Mouse (Mus musculus): ENCODE measurements around the gene Pla1a. TPM values are rescaled to one million over a fixed set of nuclear protein-coding genes. Genes with fewer than 3 reads are reported as not detected.

The Pla1a gene
- polyA plus RNA-seq, 1 experiment from 2014 or later = 1.1 TPM

DNA sequence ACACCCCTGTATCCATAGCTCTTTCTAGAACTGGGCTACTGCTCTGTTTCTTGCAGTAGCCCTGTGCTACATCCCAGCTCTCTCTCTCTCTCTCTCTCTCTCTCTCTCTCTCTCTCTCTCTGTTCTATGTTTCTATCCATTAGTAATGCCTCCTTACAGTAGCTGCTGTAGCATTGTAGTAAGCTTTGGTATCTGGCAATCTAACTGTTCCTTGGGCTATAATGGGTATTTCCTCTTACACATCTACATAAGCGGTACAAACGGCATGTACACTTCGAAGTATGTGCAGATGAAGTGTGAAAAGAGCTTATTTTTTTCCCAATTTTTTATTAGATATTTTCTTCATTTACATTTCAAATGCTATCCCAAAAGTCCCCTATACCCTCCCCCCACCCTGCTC is 53.0 kb downstream of the Pla1a start:
- ATAC-seq (ENCODE audit: low read depth) (no peak), DNase-seq (ENCODE audit: low spot score) (no peak)
- Histone ChIP-seq H3K27ac (replicated peaks; ENCODE audit: low read depth, low read length) (no peak overlapping the region), H3K4me3 (ENCODE audit: low read depth, low read length) (no peak overlapping the region), H3K36me3 (ENCODE audit: control insufficient read depth, insufficient read depth, low read length) (no peaks in the 10 kb centered on the region), H3K27me3 (replicated peaks; ENCODE audit: control insufficient read depth, insufficient read depth, low read length) (no peaks in the 10 kb centered on the region), H3K9me3 (ENCODE audit: control insufficient read depth, low read length) (no peaks in the 10 kb centered on the region), H3K4me2 (ENCODE audit: low read depth, low read length) (no peak overlapping the region), H3K9ac (ENCODE audit: low read depth, low read length) (no peak overlapping the region), H3K4me1 (ENCODE audit: control insufficient read depth, insufficient read depth, low read length) (peaks cover 13% of the 10 kb centered on the region)
- WGBS = 93% methylated on average over 3 of the region's 3 CpGs

- peaks cover 13% of the 10 kb centered on the region for H3K4me1 ChIP-seq (ENCODE audit: control insufficient read depth, insufficient read depth, low read length)
- no peaks in the 10 kb centered on the region for H3K9me3 ChIP-seq (ENCODE audit: control insufficient read depth, low read length)
- H3K36me3 ChIP-seq (ENCODE audit: control insufficient read depth, insufficient read depth, low read length) = no peaks in the 10 kb centered on the region
- 51% methylated on average over 3 of the region's 3 CpGs for WGBS
- H3K4me3 ChIP-seq (ENCODE audit: low read depth, low read length) = no peak overlapping the region
- DNase-seq (ENCODE audit: low spot score) (no peak), ATAC-seq (ENCODE audit: low read depth) (no peak)
- H3K9ac ChIP-seq (ENCODE audit: low read depth, low read length) = no peak overlapping the region
- no peak overlapping the region for H3K4me2 ChIP-seq (ENCODE audit: low read depth, low read length)
- no peak overlapping the region for H3K27ac ChIP-seq (replicated peaks; ENCODE audit: low read depth, low read length)
- no peaks in the 10 kb centered on the region for H3K27me3 ChIP-seq (replicated peaks; ENCODE audit: control insufficient read depth, insufficient read depth, low read length)
These were observed 53.5 kb downstream of the Pla1a start for GRCm38 (mm10) chr16:38379493-38379892.

DNA sequence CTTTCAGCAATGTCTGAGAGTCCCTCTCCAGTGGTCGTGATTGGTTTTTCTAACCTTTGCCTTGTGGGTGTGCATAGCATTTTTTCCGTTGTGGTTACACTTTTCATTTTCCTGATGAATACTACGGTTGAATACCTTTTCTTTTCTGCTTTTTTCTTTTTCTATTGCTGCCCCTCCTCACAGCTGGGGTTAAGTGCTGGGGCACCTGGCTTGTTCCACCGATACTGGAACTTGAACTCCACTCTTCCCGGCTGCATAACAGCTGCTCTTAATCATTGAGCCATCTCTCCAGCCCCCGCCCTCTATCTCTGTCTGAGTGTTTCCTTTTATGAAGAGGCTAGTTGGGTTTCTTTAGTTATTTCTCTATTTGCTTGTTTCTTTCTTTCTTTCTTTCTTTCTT is 53.9 kb downstream of the Pla1a start:
- ATAC-seq (ENCODE audit: low read depth) = no peak
- no peaks in the 10 kb centered on the region for H3K9me3 ChIP-seq (ENCODE audit: control insufficient read depth, low read length)
- no peak overlapping the region for H3K4me2 ChIP-seq (ENCODE audit: low read depth, low read length)
- H3K4me1 ChIP-seq (ENCODE audit: control insufficient read depth, insufficient read depth, low read length) = peaks cover 13% of the 10 kb centered on the region
- H3K27ac ChIP-seq (replicated peaks; ENCODE audit: low read depth, low read length) = no peak overlapping the region
- no peaks in the 10 kb centered on the region for H3K27me3 ChIP-seq (replicated peaks; ENCODE audit: control insufficient read depth, insufficient read depth, low read length)
- no peak overlapping the region for H3K9ac ChIP-seq (ENCODE audit: low read depth, low read length)
- H3K36me3 ChIP-seq (ENCODE audit: control insufficient read depth, insufficient read depth, low read length) = no peaks in the 10 kb centered on the region
- WGBS = 22% methylated on average over 6 of the region's 6 CpGs
- DNase-seq (ENCODE audit: low spot score) = no peak
- no peak overlapping the region for H3K4me3 ChIP-seq (ENCODE audit: low read depth, low read length)

- Histone ChIP-seq H3K9ac (ENCODE audit: low read depth, low read length) (no peak overlapping the region), H3K4me3 (ENCODE audit: low read depth, low read length) (no peak overlapping the region), H3K4me2 (ENCODE audit: low read depth, low read length) (no peak overlapping the region), H3K4me1 (ENCODE audit: control insufficient read depth, insufficient read depth, low read length) (peaks cover 13% of the 10 kb centered on the region), H3K36me3 (ENCODE audit: control insufficient read depth, insufficient read depth, low read length) (no peaks in the 10 kb centered on the region), H3K9me3 (ENCODE audit: control insufficient read depth, low read length) (no peaks in the 10 kb centered on the region), H3K27ac (replicated peaks; ENCODE audit: low read depth, low read length) (no peak overlapping the region), H3K27me3 (replicated peaks; ENCODE audit: control insufficient read depth, insufficient read depth, low read length) (no peaks in the 10 kb centered on the region)
- no peak for ATAC-seq (ENCODE audit: low read depth)
- WGBS = 63% methylated on average over 6 of the region's 6 CpGs
- DNase-seq (ENCODE audit: low spot score) = no peak
These were observed 54.4 kb downstream of the Pla1a start for GRCm38 (mm10) chr16:38378591-38378990.

- no peak for ATAC-seq (ENCODE audit: low read depth)
These were observed 55.4 kb downstream of the Pla1a start for GRCm38 (mm10) chr16:38377546-38377945.

DNA sequence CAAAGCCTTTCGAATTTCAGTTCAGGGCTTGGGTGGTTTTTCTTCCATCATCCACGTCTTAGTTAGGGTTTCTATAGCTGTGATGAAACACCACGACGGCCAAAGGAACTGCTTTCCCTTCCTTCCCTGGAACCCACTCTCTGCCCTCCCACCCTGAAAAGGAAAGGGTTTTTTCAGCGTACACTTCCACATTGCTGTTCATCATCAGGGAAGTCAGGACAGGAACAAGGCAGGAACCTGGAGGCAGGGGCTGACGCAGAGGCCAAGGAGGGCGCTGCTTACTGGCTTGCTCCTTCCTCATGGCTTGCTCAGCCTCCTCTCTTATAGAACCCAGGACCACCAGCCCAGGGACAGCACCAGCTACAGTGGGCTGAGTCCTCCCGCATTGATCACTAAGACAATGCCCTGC is 56.1 kb downstream of the Pla1a start:
- DNase-seq (ENCODE audit: low spot score) (no peak), ATAC-seq (ENCODE audit: low read depth) (0 out of 2 replicates have a peak, but pooled peaks have one; percentile 41)
- Histone ChIP-seq H3K27ac (replicated peaks; ENCODE audit: low read depth, low read length) (peak overlapping the region; percentile 77), H3K9ac (ENCODE audit: low read depth, low read length) (peak overlapping the region; percentile 58), H3K36me3 (ENCODE audit: control insufficient read depth, insufficient read depth, low read length) (no peaks in the 10 kb centered on the region), H3K27me3 (replicated peaks; ENCODE audit: control insufficient read depth, insufficient read depth, low read length) (no peaks in the 10 kb centered on the region), H3K9me3 (ENCODE audit: control insufficient read depth, low read length) (no peaks in the 10 kb centered on the region), H3K4me2 (ENCODE audit: low read depth, low read length) (peak overlapping the region; percentile 56), H3K4me3 (ENCODE audit: low read depth, low read length) (peak overlapping the region; percentile 28), H3K4me1 (ENCODE audit: control insufficient read depth, insufficient read depth, low read length) (peaks cover 13% of the 10 kb centered on the region)
- 42% methylated on average over 8 of the region's 8 CpGs for WGBS

More at GRCm38 (mm10) chr16:38377546-38377945, 55.4 kb downstream of the Pla1a start:
- 81% methylated on average over 6 of the region's 6 CpGs for WGBS
- H3K27me3 ChIP-seq (replicated peaks; ENCODE audit: control insufficient read depth, insufficient read depth, low read length) = no peaks in the 10 kb centered on the region
- no peak for DNase-seq (ENCODE audit: low spot score)
- H3K9ac ChIP-seq (ENCODE audit: low read depth, low read length) = no peak overlapping the region
- no peaks in the 10 kb centered on the region for H3K36me3 ChIP-seq (ENCODE audit: control insufficient read depth, insufficient read depth, low read length)
- no peak overlapping the region for H3K4me2 ChIP-seq (ENCODE audit: low read depth, low read length)
- no peak overlapping the region for H3K4me3 ChIP-seq (ENCODE audit: low read depth, low read length)
- no peak overlapping the region for H3K27ac ChIP-seq (replicated peaks; ENCODE audit: low read depth, low read length)
- peaks cover 13% of the 10 kb centered on the region for H3K4me1 ChIP-seq (ENCODE audit: control insufficient read depth, insufficient read depth, low read length)
- no peaks in the 10 kb centered on the region for H3K9me3 ChIP-seq (ENCODE audit: control insufficient read depth, low read length)

DNA sequence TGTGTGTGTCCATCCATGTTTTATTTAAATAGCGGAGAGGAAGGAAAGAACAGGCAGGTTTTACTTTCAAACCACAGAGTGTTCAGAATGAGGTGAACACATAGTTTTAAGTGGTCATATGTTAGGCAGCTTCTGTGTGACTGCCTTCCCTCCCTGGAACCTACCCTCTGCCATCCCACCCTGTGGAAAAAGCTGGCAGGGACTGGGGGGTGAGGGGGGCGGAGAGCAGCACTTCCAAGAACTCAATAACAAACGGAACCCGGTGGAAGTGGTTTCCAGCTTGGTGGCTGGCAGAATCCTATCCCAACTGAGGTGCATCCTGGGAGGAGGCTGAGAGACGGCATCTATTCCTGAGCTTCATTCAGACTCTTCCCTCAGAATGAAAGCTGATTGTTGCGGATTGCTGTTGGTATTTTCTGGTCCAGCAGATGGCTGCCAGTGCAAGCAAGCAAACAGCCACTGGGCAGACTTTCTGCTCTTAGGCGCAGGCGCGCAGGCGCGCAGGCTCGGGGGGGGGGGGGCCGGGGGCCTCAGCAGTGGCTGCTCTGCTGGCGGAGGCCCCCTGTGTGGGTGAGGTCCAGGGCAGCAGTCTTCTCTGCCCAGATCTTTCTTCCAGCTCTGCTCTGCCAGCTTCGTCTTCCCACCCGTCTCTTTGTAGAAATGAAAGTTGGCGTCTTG is 56.6 kb downstream of the Pla1a start:
- H3K9me3 ChIP-seq (ENCODE audit: control insufficient read depth, low read length) = no peaks in the 10 kb centered on the region
- peak overlapping the region; percentile 58 for H3K9ac ChIP-seq (ENCODE audit: low read depth, low read length)
- H3K4me3 ChIP-seq (ENCODE audit: low read depth, low read length) = peak overlapping the region; percentile 28
- no peaks in the 10 kb centered on the region for H3K27me3 ChIP-seq (replicated peaks; ENCODE audit: control insufficient read depth, insufficient read depth, low read length)
- peaks cover 13% of the 10 kb centered on the region for H3K4me1 ChIP-seq (ENCODE audit: control insufficient read depth, insufficient read depth, low read length)
- peak overlapping the region; percentile 56 for H3K4me2 ChIP-seq (ENCODE audit: low read depth, low read length)
- H3K36me3 ChIP-seq (ENCODE audit: control insufficient read depth, insufficient read depth, low read length) = no peaks in the 10 kb centered on the region
- peak; percentile 83 for DNase-seq (ENCODE audit: low spot score)
- peak overlapping the region; percentile 77 for H3K27ac ChIP-seq (replicated peaks; ENCODE audit: low read depth, low read length)
- peak; percentile 89 for ATAC-seq (ENCODE audit: low read depth)
- WGBS = 23% methylated on average over 16 of the region's 17 CpGs

GRCm38 (mm10) chr16:38375182-38375581 is 57.8 kb downstream of the Pla1a start:
- no peak for ATAC-seq (ENCODE audit: low read depth)
- no peak overlapping the region for H3K9ac ChIP-seq (ENCODE audit: low read depth, low read length)
- peaks cover 13% of the 10 kb centered on the region for H3K4me1 ChIP-seq (ENCODE audit: control insufficient read depth, insufficient read depth, low read length)
- DNase-seq (ENCODE audit: low spot score) = no peak
- no peak overlapping the region for H3K4me3 ChIP-seq (ENCODE audit: low read depth, low read length)
- WGBS = 85% methylated on average over 7 of the region's 7 CpGs
- no peak overlapping the region for H3K4me2 ChIP-seq (ENCODE audit: low read depth, low read length)
- no peaks in the 10 kb centered on the region for H3K36me3 ChIP-seq (ENCODE audit: control insufficient read depth, insufficient read depth, low read length)
- H3K27me3 ChIP-seq (replicated peaks; ENCODE audit: control insufficient read depth, insufficient read depth, low read length) = no peaks in the 10 kb centered on the region
- no peaks in the 10 kb centered on the region for H3K9me3 ChIP-seq (ENCODE audit: control insufficient read depth, low read length)
- H3K27ac ChIP-seq (replicated peaks; ENCODE audit: low read depth, low read length) = no peak overlapping the region
